Mouse (Mus musculus): ENCODE measurements around the gene Echdc1. TPM values are rescaled to one million over a fixed set of nuclear protein-coding genes. Genes with fewer than 3 reads are reported as not detected.

Gene Echdc1
- total RNA-seq (2021), result 10 to 100 TPM; 24.4 to 27.8 TPM
- long read RNA-seq, experiment 1, transcript Echdc1-201 (6 exons, 3,856 nt), result major isoform, 22 of 51 reads
- long read RNA-seq, experiment 1, transcript Echdc1-202 (6 exons, 1,845 nt), result minor isoform, 19 of 51 reads
- long read RNA-seq, experiment 1, partial matches to known transcripts, result 3 of 51 reads
- long read RNA-seq, experiment 1, other reads (novel, unspliced or antisense), result 5 of 51 reads
- long read RNA-seq, experiment 2, transcript Echdc1-202 (6 exons, 1,845 nt), result major isoform, 16 of 38 reads
- long read RNA-seq, experiment 2, transcript Echdc1-201 (6 exons, 3,856 nt), result minor isoform, 15 of 38 reads
- long read RNA-seq, experiment 2, partial matches to known transcripts, result 1 of 38 reads
- long read RNA-seq, experiment 2, other reads (novel, unspliced or antisense), result 4 of 38 reads

DNA sequence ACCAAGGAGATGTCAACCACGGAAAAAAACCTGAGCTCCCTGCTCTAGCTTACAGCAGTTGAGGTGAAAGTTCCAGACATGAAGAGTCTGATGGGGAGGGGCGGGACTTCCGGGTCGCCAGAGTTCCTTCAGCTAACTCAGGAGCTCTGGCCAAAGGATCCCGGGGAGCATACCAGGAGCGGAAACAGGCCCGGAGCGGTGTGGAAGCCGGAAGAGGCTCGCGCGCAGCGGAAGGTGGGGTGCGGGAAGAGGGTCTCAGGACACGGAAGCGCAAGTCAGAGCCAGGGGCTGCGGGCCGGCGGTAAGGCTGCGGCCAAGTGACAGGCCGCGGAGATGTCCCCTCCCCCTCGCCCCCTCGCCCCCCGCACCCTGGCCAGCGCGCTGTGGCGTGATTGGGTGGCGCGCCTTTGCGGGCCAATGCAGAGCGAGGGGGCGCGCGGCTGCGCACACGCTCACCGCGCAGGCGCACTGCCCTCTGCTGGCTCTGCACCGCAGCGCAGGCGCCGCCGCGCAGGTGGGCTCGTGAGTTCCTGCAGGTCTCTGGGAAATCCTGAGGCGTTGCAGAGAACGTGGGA, at the start of gene Echdc1:
Gene Echdc1 (plus strand): TSS at position 103 of the 575 bp plus-strand sequence.
- DNase-seq (ENCODE audit: low spot score in 2 of 2), result peak; percentile 81 to 87
- intact Hi-C loops (cut with DNase I), result loop anchor here (5.0 kb wide), 2 partner anchors 166 to 206 kb away; no protein-coding TSS in a partner anchor

GRCm38 (mm10) chr10:29281736-29282135, 31.2 kb upstream of the Echdc1 start:
- intact Hi-C loops (cut with DNase I), result no loop called here
- DNase-seq (ENCODE audit: low spot score in 2 of 2), result no peak

- DNase-seq (ENCODE audit: low spot score in 2 of 2), result no peak
- intact Hi-C loops (cut with DNase I), result no loop called here
These were observed 27.2 kb upstream of the Echdc1 start for GRCm38 (mm10) chr10:29285757-29286156.

GRCm38 (mm10) chr10:29302230-29302629, 10.7 kb upstream of the Echdc1 start:
- DNase-seq (ENCODE audit: low spot score in 2 of 2), result no peak
- intact Hi-C loops (cut with DNase I), result no loop called here

- intact Hi-C loops (cut with DNase I), result loop anchor here (5.0 kb wide), 2 partner anchors 164 to 204 kb away; no protein-coding TSS in a partner anchor
- no peak for DNase-seq (ENCODE audit: low spot score in 2 of 2)
These were observed 1.3 kb upstream of the Echdc1 start for GRCm38 (mm10) chr10:29311480-29312219.

DNA sequence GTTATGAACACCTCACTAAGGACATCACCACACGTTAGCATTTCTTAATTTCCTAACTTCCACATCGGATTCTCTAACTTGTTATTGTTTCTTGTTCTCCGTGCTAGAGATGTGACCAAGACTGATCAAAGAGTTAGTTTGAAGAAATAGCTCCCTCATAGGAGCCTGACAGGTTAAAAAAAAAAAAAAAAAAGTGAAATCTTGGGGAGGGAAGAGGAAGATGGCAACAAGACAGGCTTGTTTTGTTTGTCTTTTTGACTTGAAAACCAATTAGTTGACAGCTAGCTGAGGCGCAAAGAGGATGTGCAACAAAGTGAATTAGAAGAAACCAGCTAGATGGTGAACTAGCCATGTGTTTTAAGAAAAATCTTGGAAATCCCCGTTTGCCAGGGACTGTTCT, 939 bp downstream of the Echdc1 start:
- intact Hi-C loops (cut with DNase I), result loop anchor here (5.0 kb wide), 2 partner anchors 167 to 207 kb away; no protein-coding TSS in a partner anchor

GRCm38 (mm10) chr10:29324817-29325216, 11.9 kb downstream of the Echdc1 start:
- DNase-seq (ENCODE audit: low spot score in 2 of 2), result no peak
- intact Hi-C loops (cut with DNase I), result no loop called here

More for the DNA sequence above, 939 bp downstream of the Echdc1 start:
- no peak for DNase-seq (ENCODE audit: low spot score in 2 of 2)

DNA sequence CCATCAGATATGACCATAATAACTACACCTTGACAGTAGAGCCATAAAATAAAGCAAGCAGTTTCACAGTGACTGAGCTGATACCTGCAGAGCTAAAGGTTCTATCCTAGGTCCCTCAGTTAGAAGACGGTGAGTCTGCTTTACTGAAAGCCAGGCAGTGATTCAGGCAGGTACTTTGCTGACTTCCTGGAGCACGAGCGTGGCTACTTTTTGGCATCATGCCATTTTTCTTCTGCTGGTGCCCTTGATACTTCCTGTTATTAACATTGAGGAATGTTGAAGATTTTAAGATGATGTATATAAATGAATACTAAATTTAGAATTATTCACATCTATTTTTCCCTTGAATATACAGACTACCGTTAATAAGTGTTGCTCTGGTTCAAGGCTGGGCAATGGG, 20.9 kb downstream of the Echdc1 start:
- DNase-seq (ENCODE audit: low spot score in 2 of 2), result no peak
- intact Hi-C loops (cut with DNase I), result no loop called here

DNA sequence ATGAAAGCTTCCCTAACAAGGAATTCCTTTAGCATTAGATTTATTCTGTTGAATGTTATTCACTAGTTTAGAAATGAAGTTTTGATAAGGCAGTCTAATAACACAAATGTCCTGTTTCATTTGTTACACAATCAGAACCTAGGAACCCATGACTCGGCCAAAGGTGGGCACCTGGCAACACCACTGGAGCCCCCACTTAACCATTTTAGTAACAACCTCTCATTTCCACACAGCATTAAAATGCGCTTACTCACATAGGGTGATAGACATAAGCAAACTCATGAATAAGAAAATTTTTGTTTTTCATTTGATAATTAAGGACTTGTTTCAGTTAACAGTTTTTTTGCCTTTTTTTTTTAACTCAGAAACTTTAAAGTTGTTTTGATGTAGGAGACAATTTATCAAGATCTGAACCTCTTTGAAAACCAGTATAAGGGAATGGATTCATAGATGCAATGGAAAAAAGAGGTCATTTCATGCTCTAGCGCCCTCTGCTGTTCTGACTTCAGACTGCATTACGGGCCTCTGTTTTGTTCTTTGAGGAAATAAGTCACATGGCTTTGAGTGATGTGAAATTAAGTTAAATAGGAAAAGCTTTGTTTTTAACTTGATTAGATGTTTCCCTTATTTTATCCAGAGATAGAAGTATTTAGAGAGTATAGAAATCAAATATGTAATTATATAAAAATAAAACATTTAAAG, 25.5 kb downstream of the Echdc1 start:
- DNase-seq (ENCODE audit: low spot score in 2 of 2), result peak; percentile 77 to 78
- intact Hi-C loops (cut with DNase I), result no loop called here

DNA sequence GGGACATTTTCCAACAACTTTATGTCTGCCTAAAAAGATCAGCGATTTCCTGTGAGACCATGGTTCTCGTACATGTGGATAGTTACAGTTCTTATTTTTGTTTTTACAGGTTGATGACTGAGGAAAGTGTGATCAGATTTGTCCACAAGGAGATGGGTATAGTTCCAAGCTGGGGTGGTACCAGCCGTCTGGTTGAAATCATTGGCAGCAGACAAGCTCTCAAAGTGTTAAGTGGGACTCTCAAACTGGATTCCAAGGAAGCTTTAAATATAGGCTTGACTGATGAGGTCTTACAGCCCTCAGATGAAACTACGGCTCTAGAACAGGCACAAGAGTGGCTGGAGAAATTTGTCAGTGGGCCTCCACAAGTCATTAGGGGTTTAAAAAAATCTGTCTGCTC, 31.3 kb downstream of the Echdc1 start:
- DNase-seq (ENCODE audit: low spot score in 2 of 2), result peak; percentile 19 to 41
- intact Hi-C loops (cut with DNase I), result no loop called here

- no peak for DNase-seq (ENCODE audit: low spot score in 2 of 2)
These were observed 33.7 kb downstream of the Echdc1 start for GRCm38 (mm10) chr10:29346638-29347037.

GRCm38 (mm10) chr10:29351420-29351819, 38.5 kb downstream of the Echdc1 start:
- intact Hi-C loops (cut with DNase I), result no loop called here

More at GRCm38 (mm10) chr10:29346638-29347037, 33.7 kb downstream of the Echdc1 start:
- intact Hi-C loops (cut with DNase I), result no loop called here

GRCm38 (mm10) chr10:29352575-29352974, 39.6 kb downstream of the Echdc1 start:
- intact Hi-C loops (cut with DNase I), result no loop called here

More at GRCm38 (mm10) chr10:29351420-29351819, 38.5 kb downstream of the Echdc1 start:
- no peak for DNase-seq (ENCODE audit: low spot score in 2 of 2)

GRCm38 (mm10) chr10:29354183-29354582, 41.2 kb downstream of the Echdc1 start:
- DNase-seq (ENCODE audit: low spot score in 2 of 2), result peak; percentile 67 to 70
- intact Hi-C loops (cut with DNase I), result no loop called here

More at GRCm38 (mm10) chr10:29352575-29352974, 39.6 kb downstream of the Echdc1 start:
- no peak for DNase-seq (ENCODE audit: low spot score in 2 of 2)

GRCm38 (mm10) chr10:29361095-29361463, 48.1 kb downstream of the Echdc1 start:
- intact Hi-C loops (cut with DNase I), result loop anchor here (5.0 kb wide), 1 partner anchor 56 kb away; no protein-coding TSS in a partner anchor
- DNase-seq (ENCODE audit: low spot score in 2 of 2), result no peak

DNA sequence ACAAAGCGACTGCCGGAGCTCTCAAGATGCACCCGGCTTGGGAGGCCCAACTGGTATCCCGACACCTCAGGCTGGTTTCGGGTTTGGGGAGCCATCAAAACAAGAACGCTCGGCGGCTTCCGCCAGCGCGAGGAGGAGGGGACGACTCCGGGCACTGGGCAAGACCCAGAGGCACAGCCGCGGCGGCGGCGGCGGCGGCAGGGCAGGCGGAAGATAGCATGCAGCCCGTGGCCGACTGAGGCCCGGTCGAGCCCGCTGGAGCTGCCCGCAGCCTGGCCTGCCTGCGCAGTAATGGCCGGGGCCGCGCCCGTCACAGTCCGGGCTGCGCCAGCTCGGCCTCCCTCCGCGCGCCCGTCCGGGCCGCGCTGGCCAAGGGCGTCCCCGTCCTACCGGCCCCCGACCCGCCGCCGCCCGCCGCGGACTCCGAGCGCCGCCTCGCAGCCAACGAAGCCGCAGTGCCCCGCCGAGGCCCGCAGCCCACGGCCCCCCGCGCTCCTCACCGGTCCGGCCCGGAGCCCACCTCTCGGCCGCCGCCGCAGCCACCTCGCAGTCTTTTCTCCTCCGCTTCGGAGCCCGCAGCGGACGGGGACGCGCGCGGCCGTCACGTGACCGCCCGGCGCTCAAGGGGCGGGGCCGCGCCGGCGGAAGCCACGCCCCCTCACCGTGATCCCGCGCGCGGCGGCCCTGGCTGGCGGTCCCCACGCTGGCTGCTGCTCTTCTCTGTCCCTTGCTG, 48.7 kb downstream of the Echdc1 start:
- intact Hi-C loops (cut with DNase I), result loop anchor here (5.0 kb wide), 1 partner anchor 56 kb away; no protein-coding TSS in a partner anchor
- DNase-seq (ENCODE audit: low spot score in 2 of 2), result peak; percentile 85 to 91

GRCm38 (mm10) chr10:29362197-29362900, 49.4 kb downstream of the Echdc1 start, which contains the start of gene Rnf146:
Gene Rnf146, minus strand, starts transcription at chr10:29362442.
- intact Hi-C loops (cut with DNase I), result loop anchor here (5.0 kb wide), 1 partner anchor 55 kb away; no protein-coding TSS in a partner anchor
- DNase-seq (ENCODE audit: low spot score in 2 of 2), result no peak

GRCm38 (mm10) chr10:29374065-29374464, 61.1 kb downstream of the Echdc1 start:
- DNase-seq (ENCODE audit: low spot score in 2 of 2), result no peak
- intact Hi-C loops (cut with DNase I), result no loop called here
